Mouse (Mus musculus) lung, embryonic 16.5 days (tissue): ENCODE measurements at regions not wholly inside any gene's neighbourhood (a gene's known extent, or its start where the extent isn't known, plus 50 kb on each side); places are given as distances from the start of the nearest gene placed in this dataset.

Experiments
- ATAC-seq: fragments of 200-750 bp; cut with Nextera tagmentation; 2 replicates; pipeline ENCODE4 v1.8.0; 2017; ENCODE audit warnings: low read depth, mild to moderate bottlenecking, moderate library complexity
- H3K27ac ChIP-seq: fragments of 300-500 bp; sonication (generic); 2 replicates; pipeline ENCODE4 v1.5.1; 2014; ENCODE audit warnings: mild to moderate bottlenecking, control low read depth, low read length
- H3K27me3 ChIP-seq: fragments of 300-500 bp; sonication (generic); 2 replicates; pipeline ENCODE4 v1.6.1; 2014; ENCODE audit warnings: low read depth, low read length, mixed read lengths; ENCODE audit not compliant: control insufficient read depth, insufficient read depth
- H3K36me3 ChIP-seq: fragments of 300-500 bp; sonication (generic); 2 replicates; pipeline ENCODE4 v1.6.1; 2014; ENCODE audit warnings: low read length; ENCODE audit not compliant: control insufficient read depth, insufficient read depth
- H3K4me1 ChIP-seq: fragments of 300-500 bp; sonication (generic); replicated peaks from 2 replicates; pipeline ENCODE4 v1.6.1; 2014; ENCODE audit warnings: low read length, mixed read lengths; ENCODE audit not compliant: control insufficient read depth, insufficient read depth
- H3K4me2 ChIP-seq: fragments of 300-500 bp; sonication (generic); 2 replicates; pipeline ENCODE4 v1.6.1; 2014; ENCODE audit warnings: low read depth, low read length, control low read depth
- H3K4me3 ChIP-seq: fragments of 300-500 bp; sonication (generic); 2 replicates; pipeline ENCODE4 v1.5.1; 2014; ENCODE audit warnings: mild to moderate bottlenecking, low read length, control low read depth
- H3K9ac ChIP-seq: fragments of 300-500 bp; sonication (generic); 2 replicates; pipeline ENCODE4 v1.6.1; 2014; ENCODE audit warnings: low read length, control low read depth
- H3K9me3 ChIP-seq: fragments of 300-500 bp; sonication (generic); 2 replicates; pipeline ENCODE4 v1.6.1; 2016; ENCODE audit warnings: low read length; ENCODE audit not compliant: control insufficient read depth
- WGBS: fragments of 180-500 bp; shearing (Covaris S2); extraction: QIAGEN DNeasy Blood & Tissue Kit; methylation state at CpG from one replicate; pipeline ENCODE4 v1.1.7; 2014; 5-methylcytosine and 5-hydroxymethylcytosine counted together

GRCm38 (mm10) chr10:99929191-99929590, 86.2 kb upstream of the Kitl start:
- Histone ChIP-seq H3K27ac (no peak overlapping the region), H3K4me1 (peaks cover 8% of the 10 kb centered on the region; the same call in 1 of the 2 replicates), H3K36me3 (no peaks in the 10 kb centered on the region), H3K9me3 (no peaks in the 10 kb centered on the region), H3K4me3 (no peak overlapping the region), H3K4me2 (no peak overlapping the region), H3K27me3 (no peaks in the 10 kb centered on the region), H3K9ac (no peak overlapping the region)
- ATAC-seq, result no peak
- 81% methylated on average over 6 of the region's 6 CpGs for WGBS

GRCm38 (mm10) chr10:99927913-99928312, 87.5 kb upstream of the Kitl start:
- Histone ChIP-seq H3K36me3 (no peaks in the 10 kb centered on the region), H3K9ac (no peak overlapping the region), H3K27ac (no peak overlapping the region), H3K4me3 (no peak overlapping the region), H3K27me3 (no peaks in the 10 kb centered on the region), H3K4me1 (peaks cover 8% of the 10 kb centered on the region; the same call in 1 of the 2 replicates), H3K9me3 (no peaks in the 10 kb centered on the region), H3K4me2 (no peak overlapping the region)
- ATAC-seq, result no peak
- 70% methylated on average over 7 of the region's 7 CpGs for WGBS

GRCm38 (mm10) chr10:99926327-99926954, 89.0 kb upstream of the Kitl start:
- ATAC-seq, result no peak
- no peak overlapping the region for H3K4me2 ChIP-seq
- H3K9me3 ChIP-seq, result no peaks in the 10 kb centered on the region
- no peak overlapping the region for H3K4me3 ChIP-seq
- peaks cover 8% of the 10 kb centered on the region; the same call in 1 of the 2 replicates for H3K4me1 ChIP-seq
- H3K27me3 ChIP-seq, result no peaks in the 10 kb centered on the region
- H3K9ac ChIP-seq, result no peak overlapping the region
- no peaks in the 10 kb centered on the region for H3K36me3 ChIP-seq
- H3K27ac ChIP-seq, result no peak overlapping the region
- WGBS, result 37% methylated on average over 8 of the region's 8 CpGs

- no peak overlapping the region for H3K4me2 ChIP-seq
- H3K4me1 ChIP-seq, result peaks cover 7% of the 10 kb centered on the region; the same call in 1 of the 2 replicates
- WGBS, result 74% methylated on average over 3 of the region's 3 CpGs
- no peak for ATAC-seq
- H3K9me3 ChIP-seq, result no peaks in the 10 kb centered on the region
- no peak overlapping the region for H3K4me3 ChIP-seq
- H3K27ac ChIP-seq, result no peak overlapping the region
- no peaks in the 10 kb centered on the region for H3K36me3 ChIP-seq
- H3K9ac ChIP-seq, result no peak overlapping the region
- H3K27me3 ChIP-seq, result no peaks in the 10 kb centered on the region
Observed at GRCm38 (mm10) chr10:99924541-99924940, 90.9 kb upstream of the Kitl start.

GRCm38 (mm10) chr10:99919925-99920324, 95.5 kb upstream of the Kitl start:
- H3K9ac ChIP-seq, result no peak overlapping the region
- no peaks in the 10 kb centered on the region for H3K9me3 ChIP-seq
- no peak overlapping the region for H3K4me3 ChIP-seq
- 72% methylated on average over 2 of the region's 2 CpGs for WGBS
- no peaks in the 10 kb centered on the region for H3K36me3 ChIP-seq
- H3K27ac ChIP-seq, result no peak overlapping the region
- peaks cover 3% of the 10 kb centered on the region; the same call in 1 of the 2 replicates for H3K4me1 ChIP-seq
- peak; percentile 61; the same call in 1 of the 2 replicates for ATAC-seq
- H3K27me3 ChIP-seq, result no peaks in the 10 kb centered on the region
- H3K4me2 ChIP-seq, result no peak overlapping the region

GRCm38 (mm10) chr10:99918567-99919320, 96.7 kb upstream of the Kitl start:
- Histone ChIP-seq H3K4me2 (no peak overlapping the region), H3K27ac (no peak overlapping the region), H3K36me3 (no peaks in the 10 kb centered on the region), H3K9ac (no peak overlapping the region), H3K27me3 (no peaks in the 10 kb centered on the region), H3K4me3 (no peak overlapping the region), H3K9me3 (no peaks in the 10 kb centered on the region), H3K4me1 (peaks cover 3% of the 10 kb centered on the region; the same call in 1 of the 2 replicates)
- WGBS, result 82% methylated on average over 7 of the region's 7 CpGs
- ATAC-seq, result no peak

GRCm38 (mm10) chr10:99913846-99914187, 101.6 kb upstream of the Kitl start:
- H3K9ac ChIP-seq, result peak overlapping the region; percentile 56; the same call in 1 of the 2 replicates
- no peaks in the 10 kb centered on the region for H3K9me3 ChIP-seq
- H3K4me2 ChIP-seq, result peak overlapping the region; percentile 57
- 39% methylated on average over 4 of the region's 4 CpGs for WGBS
- no peaks in the 10 kb centered on the region for H3K27me3 ChIP-seq
- H3K4me1 ChIP-seq, result no peaks in the 10 kb centered on the region
- peak; percentile 48; the same call in 1 of the 2 replicates for ATAC-seq
- H3K4me3 ChIP-seq, result peak overlapping the region; percentile 52
- H3K36me3 ChIP-seq, result no peaks in the 10 kb centered on the region
- H3K27ac ChIP-seq, result peak overlapping the region; percentile 93

- H3K4me2 ChIP-seq, result peak overlapping the region; percentile 57
- H3K27me3 ChIP-seq, result no peaks in the 10 kb centered on the region
- peak; percentile 80 for ATAC-seq
- H3K36me3 ChIP-seq, result no peaks in the 10 kb centered on the region
- H3K4me1 ChIP-seq, result no peaks in the 10 kb centered on the region
- H3K27ac ChIP-seq, result peak overlapping the region; percentile 93
- H3K9me3 ChIP-seq, result no peaks in the 10 kb centered on the region
- H3K9ac ChIP-seq, result peak overlapping the region; percentile 56
- H3K4me3 ChIP-seq, result peak overlapping the region; percentile 52
- 5% methylated on average over 20 of the region's 20 CpGs for WGBS
Observed at GRCm38 (mm10) chr10:99913001-99913845, 102.2 kb upstream of the Kitl start.
